Mouse (Mus musculus) heart, postnatal 0 days (tissue): Measurements from ENCODE around the gene March10.

Source experiments
- CTCF ChIP-seq: IDR thresholded peaks from 2 replicates; pipeline ENCODE4 v1.5.1; 2016; ENCODE audit warnings: antibody characterized with exemption, control low read depth, low read depth
- EP300 ChIP-seq: IDR thresholded peaks from 2 replicates; pipeline ENCODE4 v1.6.1; 2016; ENCODE audit warnings: antibody characterized with exemption, low read depth

DNA sequence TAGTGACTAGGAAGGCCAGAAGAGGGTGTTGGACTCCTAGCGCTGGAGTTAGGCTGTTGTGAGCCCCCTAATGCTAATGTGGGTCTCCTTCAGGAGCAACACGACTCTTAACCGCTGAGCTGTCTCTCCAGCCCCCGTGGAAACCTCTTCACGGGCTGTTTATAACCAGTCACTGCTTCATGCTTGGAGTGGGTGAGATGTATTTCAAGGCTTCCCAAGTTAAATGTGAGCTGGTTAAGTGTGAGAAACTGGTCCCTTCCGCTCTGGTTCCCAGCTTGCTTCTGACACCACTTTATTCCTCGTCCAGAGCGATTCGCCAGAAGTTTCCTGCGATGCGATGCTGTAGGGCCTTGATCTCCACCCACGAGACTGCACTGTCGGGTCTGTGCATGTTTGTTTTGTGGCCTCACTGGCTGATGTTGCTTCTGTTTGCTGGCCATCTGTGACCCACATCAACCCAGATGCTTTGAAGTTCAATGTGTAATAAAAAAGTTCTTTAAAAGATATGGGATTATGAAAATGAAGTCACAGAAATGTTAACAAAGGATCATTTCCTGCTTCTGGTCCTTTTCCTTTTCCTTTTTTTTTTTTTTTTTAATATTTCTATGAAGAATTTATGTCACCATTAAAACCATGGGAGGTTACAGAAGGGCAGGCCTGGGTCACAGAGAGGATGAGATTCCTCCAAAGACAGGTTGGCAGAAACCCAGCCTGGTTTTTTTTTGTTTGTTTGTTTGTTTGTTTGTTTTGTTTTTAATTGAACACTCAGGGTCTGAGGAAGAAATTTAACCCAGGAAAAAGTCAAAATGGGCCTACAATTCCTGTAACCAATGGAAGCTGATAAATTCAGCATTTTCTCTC is 86.8 kb downstream of the March10 start:
- TF ChIP-seq CTCF (no peak), EP300 (no peak)
